Mouse (Mus musculus): ENCODE data around the gene Tulp3. TPM values are rescaled to one million over a fixed set of nuclear protein-coding genes. Genes with fewer than 3 reads are reported as not detected.

The Tulp3 gene
- total and polyA plus RNA-seq, 3 experiments, result 5.3 to 19.2 TPM; not detected in 1

DNA sequence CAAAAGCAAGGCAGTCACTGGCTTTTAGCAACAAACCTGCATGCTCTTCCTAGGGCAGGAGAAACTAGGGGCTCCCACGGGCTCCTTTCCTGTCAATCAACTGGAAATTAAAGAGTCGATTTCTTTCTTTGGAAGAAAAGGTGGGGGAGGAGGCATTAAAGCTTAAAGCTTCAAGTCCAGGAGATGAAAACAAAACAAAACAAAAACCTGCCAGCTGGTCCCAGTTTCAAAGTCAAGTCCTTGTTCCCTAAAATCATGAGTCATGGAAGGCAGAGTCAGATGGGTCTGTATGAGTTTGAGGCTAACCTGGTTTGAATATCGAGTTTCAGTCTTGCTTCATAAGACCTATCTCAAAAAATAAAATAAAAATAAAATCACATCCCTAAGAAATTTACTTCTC is 1.5 kb downstream of the Tulp3 start:
- Histone ChIP-seq H3K79me2 (ENCODE audit: control insufficient read depth, insufficient read depth, low read length, poor library complexity) (peaks cover 4% of the 10 kb centered on the region), H3K9me3 (replicated peaks; ENCODE audit: insufficient read depth, low read length) (no peaks in the 10 kb centered on the region), H3K27ac (ENCODE audit: control insufficient read depth, low read depth, low read length) (no peak overlapping the region), H3K4me3 (ENCODE audit: control insufficient read depth in 1 of 2, insufficient read depth in 1 of 2, low read depth in 2 of 2, low read length in 2 of 2) (no peak overlapping the region), H3K27me3 (ENCODE audit: control insufficient read depth in 1 of 2, insufficient read depth in 2 of 2, low read length in 2 of 2) (no peaks in the 10 kb centered on the region), H3K9ac (ENCODE audit: control insufficient read depth, low read depth, low read length, poor library complexity, severe bottlenecking) (no peak overlapping the region), H3K4me1 (ENCODE audit: control insufficient read depth in 1 of 2, insufficient read depth in 2 of 2, low read length in 2 of 2) (peaks cover 0 to 5% of the 10 kb centered on the region in 2 experiments; a peak in 2 of 4 replicates), H3K36me3 (ENCODE audit: control insufficient read depth in 1 of 2, insufficient read depth in 2 of 2, low read length in 2 of 2) (peaks cover 0 to 8% of the 10 kb centered on the region in 2 experiments; a peak in 3 of 4 replicates)
- DNase-seq (ENCODE audit: low read depth, low spot score), result peak; percentile 33
- TF ChIP-seq USF1 (IDR thresholded peaks at IDR 0.05; ENCODE audit: low read depth, low read length), result no peak
- no peak for TF ChIP-seq NRF1 (IDR thresholded peaks at IDR 0.05; ENCODE audit: insufficient read depth, low read depth, low read length, poor library complexity, severe bottlenecking)
- TF ChIP-seq TCF12 (IDR thresholded peaks at IDR 0.05; ENCODE audit: low read depth, low read length), result no peak
- TF ChIP-seq BHLHE40 (IDR thresholded peaks at IDR 0.05; ENCODE audit: borderline replicate concordance, low read depth, low read length), result no peak

DNA sequence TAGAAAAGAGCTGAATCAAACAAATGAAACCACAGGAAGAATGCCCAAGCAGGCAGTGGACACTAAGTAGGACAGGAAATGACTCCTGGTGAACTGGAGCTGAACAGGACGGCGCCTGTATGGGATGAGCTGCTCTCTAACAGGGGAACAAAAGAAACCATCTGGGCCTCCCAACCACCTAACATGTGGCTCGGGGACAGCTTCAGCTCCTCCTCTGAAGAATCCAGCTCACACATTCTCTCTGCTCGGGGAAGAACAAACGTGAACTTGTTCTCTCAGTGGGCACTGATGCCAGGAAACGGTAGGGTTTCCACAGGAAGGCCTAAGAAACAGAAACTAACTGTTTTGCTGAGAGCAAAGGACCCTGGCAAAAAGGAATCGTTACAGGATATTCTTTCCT is 5.9 kb downstream of the Tulp3 start:
- H3K27me3 ChIP-seq (ENCODE audit: control insufficient read depth in 1 of 2, insufficient read depth in 2 of 2, low read length in 2 of 2), result no peaks in the 10 kb centered on the region
- H3K79me2 ChIP-seq (ENCODE audit: control insufficient read depth, insufficient read depth, low read length, poor library complexity), result no peaks in the 10 kb centered on the region
- no peaks in the 10 kb centered on the region for H3K9me3 ChIP-seq (replicated peaks; ENCODE audit: insufficient read depth, low read length)
- no peak overlapping the region for H3K4me3 ChIP-seq (ENCODE audit: control insufficient read depth in 1 of 2, insufficient read depth in 1 of 2, low read depth in 2 of 2, low read length in 2 of 2)
- no peak for DNase-seq (ENCODE audit: low read depth, low spot score)
- H3K36me3 ChIP-seq (ENCODE audit: control insufficient read depth in 1 of 2, insufficient read depth in 2 of 2, low read length in 2 of 2), result peaks cover 0 to 19% of the 10 kb centered on the region in 2 experiments; a peak in 2 of 4 replicates
- no peak overlapping the region for H3K9ac ChIP-seq (ENCODE audit: control insufficient read depth, low read depth, low read length, poor library complexity, severe bottlenecking)
- peaks cover 2 to 16% of the 10 kb centered on the region in 2 experiments; a peak in 3 of 4 replicates for H3K4me1 ChIP-seq (ENCODE audit: control insufficient read depth in 1 of 2, insufficient read depth in 2 of 2, low read length in 2 of 2)
- no peak overlapping the region for H3K27ac ChIP-seq (ENCODE audit: control insufficient read depth, low read depth, low read length)
- TF ChIP-seq RAD21 (IDR thresholded peaks at IDR 0.05; ENCODE audit: low read depth, low read length) (no peak), MYB (IDR thresholded peaks at IDR 0.05; ENCODE audit: low read depth, low read length) (no peak), POLR2AphosphoS2 (IDR thresholded peaks at IDR 0.05; ENCODE audit: low read length) (no peak), ELF1 (IDR thresholded peaks at IDR 0.05; ENCODE audit: low read depth, low read length) (no peak), HCFC1 (IDR thresholded peaks at IDR 0.05; ENCODE audit: low read depth, low read length) (no peak), GATA1 (IDR thresholded peaks at IDR 0.05; ENCODE audit: low read depth, low read length) (no peak)

DNA sequence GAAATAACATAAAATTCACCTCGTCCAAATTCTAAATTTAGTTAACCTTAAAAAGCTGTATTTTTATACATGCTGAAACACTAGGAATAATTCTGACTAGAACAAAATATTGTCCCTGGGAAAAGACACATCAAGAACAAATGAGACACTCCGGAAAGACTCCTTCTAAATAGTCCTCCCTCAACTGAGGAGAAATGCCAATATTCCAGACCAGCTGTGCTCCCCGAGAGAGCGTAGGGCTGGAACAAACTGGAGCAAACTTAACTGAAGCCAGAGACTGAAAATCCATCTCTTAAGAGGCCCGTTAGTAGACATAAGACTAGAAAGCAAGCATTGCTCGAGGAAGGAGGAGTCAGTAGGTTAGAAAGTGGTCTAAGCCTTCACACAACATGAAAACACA is 8.9 kb downstream of the Tulp3 start:
- Histone ChIP-seq H3K4me1 (ENCODE audit: control insufficient read depth in 1 of 2, insufficient read depth in 2 of 2, low read length in 2 of 2) (peaks cover 2 to 15% of the 10 kb centered on the region in 2 experiments; a peak in 2 of 4 replicates), H3K27me3 (ENCODE audit: control insufficient read depth in 1 of 2, insufficient read depth in 2 of 2, low read length in 2 of 2) (no peaks in the 10 kb centered on the region), H3K27ac (ENCODE audit: control insufficient read depth, low read depth, low read length) (no peak overlapping the region), H3K9ac (ENCODE audit: control insufficient read depth, low read depth, low read length, poor library complexity, severe bottlenecking) (no peak overlapping the region), H3K36me3 (ENCODE audit: control insufficient read depth in 1 of 2, insufficient read depth in 2 of 2, low read length in 2 of 2) (peaks cover 0 to 13% of the 10 kb centered on the region in 2 experiments; a peak in 2 of 4 replicates), H3K4me3 (ENCODE audit: control insufficient read depth in 1 of 2, insufficient read depth in 1 of 2, low read depth in 2 of 2, low read length in 2 of 2) (no peak overlapping the region), H3K79me2 (ENCODE audit: control insufficient read depth, insufficient read depth, low read length, poor library complexity) (no peaks in the 10 kb centered on the region), H3K9me3 (replicated peaks; ENCODE audit: insufficient read depth, low read length) (no peaks in the 10 kb centered on the region)
- DNase-seq (ENCODE audit: low read depth, low spot score), result no peak
- TF ChIP-seq MEF2A (IDR thresholded peaks at IDR 0.05; ENCODE audit: extremely low read depth, insufficient replicate concordance, low read depth, low read length, poor library complexity, severe bottlenecking) (no peak), ZC3H11A (IDR thresholded peaks at IDR 0.05; ENCODE audit: low read depth, low read length) (no peak), ELF1 (IDR thresholded peaks at IDR 0.05; ENCODE audit: low read depth, low read length) (no peak), TAL1 (IDR thresholded peaks at IDR 0.05; ENCODE audit: low read length) (no peak), POLR2A (IDR thresholded peaks at IDR 0.05; ENCODE audit: control insufficient read depth in 1 of 2, insufficient read depth in 1 of 2, low read depth in 1 of 2, low read length in 2 of 2, poor library complexity in 1 of 2) (no peak), USF2 (IDR thresholded peaks at IDR 0.05; ENCODE audit: borderline replicate concordance in 1 of 2, insufficient read depth in 1 of 2, low read depth in 1 of 2, low read length in 2 of 2) (no peak)

Measured in MEL (cell line).